Mouse (Mus musculus): Measurements from ENCODE around the gene Ambra1.

The Ambra1 gene

DNA sequence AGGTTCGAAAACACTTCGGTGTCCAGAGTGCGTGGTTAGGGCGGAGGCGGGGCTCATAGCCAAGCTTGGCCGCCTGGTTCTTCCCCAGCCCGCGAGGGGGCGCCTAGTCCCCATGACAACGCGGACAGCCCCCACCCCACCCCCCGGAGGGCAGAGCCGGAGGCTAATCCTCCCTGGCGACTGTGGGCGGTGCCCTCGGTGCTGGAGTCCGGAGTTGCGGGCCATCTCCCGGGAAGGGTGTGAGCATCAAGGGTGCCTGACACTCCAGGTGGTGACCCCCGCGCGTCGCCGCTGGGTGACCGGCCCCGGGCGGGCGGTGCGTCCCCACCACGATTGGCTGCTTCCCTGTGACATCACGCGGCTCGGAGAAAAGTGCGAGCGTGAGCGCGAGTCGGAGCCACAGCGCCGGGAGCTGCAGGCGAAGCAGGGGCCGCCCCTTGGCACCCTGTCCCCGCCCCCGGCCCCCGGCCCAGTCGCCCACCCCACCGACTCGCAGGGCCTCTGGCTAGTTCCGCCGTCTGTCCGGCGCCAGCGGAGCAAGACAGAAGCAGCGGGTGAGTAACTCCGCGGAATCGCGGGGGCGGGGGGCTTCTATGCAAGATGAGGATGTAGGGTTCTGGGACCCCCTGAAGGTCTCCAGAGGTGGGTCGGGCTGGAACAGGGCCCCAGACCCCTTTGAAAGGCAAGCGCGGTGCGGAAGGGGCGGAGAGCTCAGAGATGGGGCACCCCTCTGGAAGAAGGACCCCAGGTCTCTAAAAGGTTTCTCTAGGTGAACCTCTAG is 192.0 kb downstream of the Ambra1 start:
- no peak for DNase-seq

DNA sequence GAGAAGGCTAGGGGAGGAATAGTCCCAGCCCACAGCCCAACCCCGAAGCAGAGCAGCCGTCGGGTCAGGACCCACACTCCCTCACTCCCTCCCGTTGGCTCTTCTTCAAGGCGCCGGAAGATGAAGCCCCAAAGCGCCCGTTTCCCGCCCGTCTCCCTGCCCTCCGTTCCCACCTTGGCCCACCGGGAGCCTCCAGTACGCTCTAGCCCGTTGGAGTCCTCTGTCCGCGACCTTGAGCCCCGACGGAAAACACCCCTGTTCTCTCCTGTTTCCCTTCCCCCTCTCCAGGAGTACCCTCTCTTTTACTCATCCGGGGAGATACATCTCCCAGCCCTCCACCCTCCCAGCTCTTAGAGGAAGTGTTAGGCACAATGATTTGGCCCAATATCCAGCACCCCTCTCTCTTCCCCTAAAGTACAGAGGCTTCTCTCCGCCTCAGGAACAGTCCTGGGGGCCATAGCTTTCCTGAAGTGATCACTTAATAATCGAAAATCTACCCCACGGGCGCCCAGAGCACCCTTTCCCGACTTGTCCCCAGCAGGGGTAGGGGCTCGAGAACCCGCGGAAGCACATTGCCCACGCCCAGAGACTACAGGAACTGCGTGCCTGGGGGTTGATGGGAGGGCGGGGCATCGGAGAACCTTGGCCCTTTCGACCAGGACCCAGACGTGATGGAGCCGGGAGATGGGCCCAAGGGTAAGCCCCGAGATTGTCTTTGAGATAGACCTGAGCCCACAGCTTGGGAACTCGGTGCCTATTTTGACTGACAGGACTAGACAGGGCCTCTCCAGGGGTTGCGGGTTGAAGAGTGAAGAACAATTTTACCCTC is 192.9 kb downstream of the Ambra1 start:
- no peak for DNase-seq

DNA sequence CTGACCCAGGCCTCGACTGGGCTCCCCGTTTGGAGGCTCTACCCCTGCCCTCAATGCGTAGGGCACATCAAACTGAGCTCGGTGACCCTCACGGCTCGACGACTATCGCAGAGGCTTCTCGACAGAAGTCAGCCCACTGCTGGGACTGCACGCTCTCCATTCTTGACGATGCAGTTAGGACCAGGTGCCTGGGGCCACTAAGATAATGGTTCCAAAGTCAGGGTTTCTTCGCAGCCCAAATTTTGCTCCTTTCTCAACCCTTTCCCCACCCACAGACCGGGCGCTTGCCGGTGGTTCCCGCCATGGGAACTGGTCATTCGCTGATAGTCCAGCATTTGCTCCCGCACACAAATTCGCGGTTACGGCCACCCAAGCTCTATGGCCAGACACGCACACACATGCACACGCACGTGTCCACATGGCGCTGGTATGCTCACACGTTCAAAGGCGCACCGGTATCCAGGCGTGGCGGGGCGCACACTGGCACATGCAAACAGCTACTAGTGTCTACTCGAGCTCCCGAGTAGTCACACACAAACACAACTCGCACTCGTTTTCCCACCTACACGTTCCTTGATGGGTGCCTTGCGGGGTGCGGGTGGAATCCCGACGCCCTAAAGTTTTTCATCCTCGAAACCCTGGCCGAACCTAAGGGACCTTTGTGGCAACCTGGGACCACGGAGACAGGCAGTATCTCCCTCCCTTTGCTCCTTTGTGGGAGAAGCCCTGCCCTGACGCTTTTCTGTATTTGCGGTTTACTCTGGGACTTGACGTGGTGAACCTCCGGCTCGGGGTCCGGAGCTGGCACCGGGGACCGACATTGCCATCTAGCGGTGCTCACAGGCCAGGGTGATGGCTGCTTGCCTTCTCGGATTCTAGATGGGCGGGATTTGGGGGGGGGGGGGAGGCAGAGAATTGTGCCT is 193.7 kb downstream of the Ambra1 start:
- no peak for DNase-seq

DNA sequence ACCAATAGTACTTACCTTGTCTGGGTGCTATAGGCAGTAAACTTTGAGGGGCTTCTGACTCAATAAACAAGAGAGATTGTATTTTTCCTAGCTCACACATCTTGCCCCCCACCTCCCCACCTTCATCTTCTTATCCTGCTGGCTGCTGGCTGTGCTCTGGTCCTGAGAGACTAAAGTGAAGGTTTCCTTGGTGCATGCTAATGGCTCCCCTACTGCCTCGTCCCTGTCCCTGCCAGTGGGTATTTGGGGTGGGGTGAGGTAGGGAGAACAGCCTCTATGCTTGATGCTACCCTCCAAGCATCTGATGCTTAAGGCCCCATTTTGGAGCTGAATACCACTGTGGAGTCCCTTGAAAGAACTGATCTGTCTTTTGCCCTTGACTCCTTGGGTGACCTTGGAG is 194.8 kb downstream of the Ambra1 start:
- DNase-seq = no peak

DNA sequence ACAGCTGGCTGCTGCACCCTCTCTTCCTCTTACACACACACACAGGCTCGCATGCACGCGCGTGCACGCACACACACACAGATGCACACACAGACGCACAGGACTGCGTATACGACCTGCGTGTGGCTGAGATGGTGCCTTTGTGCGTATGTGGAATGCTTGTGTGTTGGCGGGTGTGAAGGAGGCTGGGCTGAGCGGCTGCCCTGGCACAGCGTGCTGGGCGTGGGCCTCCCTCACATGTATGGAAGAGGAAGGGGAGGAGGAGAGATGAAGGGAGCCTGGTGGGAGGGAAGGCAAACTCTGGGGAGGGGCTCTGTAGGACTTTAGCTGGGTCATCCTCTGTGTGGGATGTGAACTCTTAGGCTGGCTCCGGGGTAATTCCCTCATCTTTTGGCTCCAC is 195.5 kb downstream of the Ambra1 start:
- DNase-seq = no peak

DNA sequence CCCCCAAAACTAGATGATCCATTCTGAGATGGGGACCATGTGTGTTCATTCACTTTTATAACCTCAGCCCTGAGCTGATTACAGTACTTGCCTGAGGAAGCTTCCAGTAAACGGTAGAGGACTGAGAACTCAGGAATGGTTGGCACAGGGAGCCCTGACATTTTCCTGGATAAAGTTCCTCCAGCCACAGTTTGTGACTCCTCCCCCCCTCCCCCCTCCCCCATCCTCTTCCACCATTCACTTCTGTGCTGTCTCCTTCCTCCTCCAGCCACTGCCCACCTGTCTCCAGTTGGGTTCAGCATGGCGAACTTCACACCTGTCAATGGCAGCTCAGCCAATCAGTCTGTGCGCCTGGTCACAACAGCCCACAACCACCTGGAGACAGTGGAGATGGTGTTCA is 197.0 kb downstream of the Ambra1 start, which contains the start of gene Chrm4:
Gene Chrm4 (plus strand): TSS at position 301 of the 400 bp plus-strand sequence.
- no peak for DNase-seq

DNA sequence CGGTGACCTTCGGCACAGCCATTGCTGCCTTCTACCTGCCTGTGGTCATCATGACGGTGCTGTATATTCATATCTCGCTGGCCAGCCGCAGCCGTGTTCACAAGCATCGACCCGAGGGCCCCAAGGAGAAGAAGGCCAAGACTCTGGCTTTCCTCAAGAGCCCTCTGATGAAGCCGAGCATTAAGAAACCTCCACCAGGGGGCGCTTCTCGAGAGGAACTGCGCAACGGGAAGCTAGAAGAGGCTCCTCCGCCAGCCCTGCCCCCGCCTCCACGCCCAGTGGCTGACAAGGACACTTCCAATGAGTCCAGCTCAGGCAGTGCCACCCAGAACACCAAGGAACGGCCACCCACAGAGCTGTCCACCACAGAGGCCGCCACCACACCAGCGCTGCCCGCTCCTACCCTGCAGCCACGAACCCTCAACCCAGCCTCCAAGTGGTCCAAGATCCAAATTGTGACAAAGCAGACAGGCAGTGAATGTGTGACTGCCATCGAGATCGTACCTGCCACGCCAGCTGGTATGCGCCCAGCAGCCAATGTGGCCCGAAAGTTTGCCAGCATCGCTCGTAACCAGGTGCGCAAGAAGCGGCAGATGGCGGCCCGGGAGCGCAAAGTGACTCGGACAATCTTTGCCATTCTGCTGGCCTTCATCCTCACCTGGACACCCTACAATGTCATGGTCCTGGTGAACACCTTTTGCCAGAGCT is 198.0 kb downstream of the Ambra1 start:
- peak; percentile 86 for DNase-seq

DNA sequence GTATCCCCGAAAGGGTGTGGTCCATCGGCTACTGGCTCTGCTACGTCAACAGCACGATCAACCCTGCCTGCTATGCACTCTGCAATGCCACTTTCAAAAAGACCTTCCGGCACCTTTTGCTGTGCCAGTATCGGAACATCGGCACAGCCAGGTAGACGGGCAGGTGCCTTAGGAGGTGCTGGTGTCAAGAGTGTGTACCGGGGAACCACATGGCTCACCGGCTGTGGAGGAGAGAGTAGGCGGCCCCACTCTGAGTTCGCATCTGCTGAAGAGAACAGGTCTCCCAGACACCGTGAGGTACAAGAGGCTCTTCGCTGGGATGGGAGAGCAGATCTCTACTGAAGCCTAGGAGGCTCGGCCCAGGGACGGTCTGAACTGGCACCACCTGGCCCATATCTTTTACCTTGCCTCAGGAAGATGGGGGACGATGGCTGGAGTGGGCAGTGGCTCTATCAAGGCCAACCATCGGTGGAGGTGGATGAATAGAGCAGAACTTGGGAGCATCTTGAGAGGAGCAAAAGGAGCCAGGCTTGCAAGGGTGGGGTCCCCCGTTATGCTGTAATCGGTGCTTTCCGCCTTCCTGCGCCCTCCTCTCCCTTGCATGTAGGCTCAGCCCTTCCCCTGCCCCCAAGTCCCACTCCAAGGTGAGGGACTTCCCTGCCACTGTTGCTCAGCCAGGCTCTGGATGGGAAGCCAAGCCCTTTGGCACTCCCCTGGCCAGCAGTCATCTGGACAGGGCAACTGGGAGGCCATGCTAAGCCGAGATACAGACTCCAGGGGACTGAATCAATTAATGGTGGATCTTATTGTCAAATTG is 198.8 kb downstream of the Ambra1 start:
- DNase-seq = peak; percentile 68

DNA sequence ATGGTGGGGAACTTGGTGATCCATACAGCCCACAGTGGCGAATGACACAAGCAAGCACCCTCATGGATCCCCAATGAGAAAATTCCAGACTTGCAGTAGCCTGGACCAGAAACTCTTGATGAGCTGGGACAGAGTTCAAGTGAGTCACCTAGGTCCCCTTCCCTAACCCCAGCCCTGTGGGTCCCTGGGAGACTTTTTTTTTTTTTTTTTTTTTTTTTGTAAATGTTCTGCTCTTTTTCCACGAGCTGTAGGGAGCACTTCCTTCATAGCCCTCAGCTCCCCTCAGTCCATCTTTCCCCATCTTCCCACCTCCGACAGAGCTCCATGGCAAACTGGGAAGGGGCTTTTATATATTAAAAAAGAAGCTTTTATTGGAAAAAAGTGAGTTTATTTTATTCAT is 199.5 kb downstream of the Ambra1 start:
- DNase-seq = no peak

DNA sequence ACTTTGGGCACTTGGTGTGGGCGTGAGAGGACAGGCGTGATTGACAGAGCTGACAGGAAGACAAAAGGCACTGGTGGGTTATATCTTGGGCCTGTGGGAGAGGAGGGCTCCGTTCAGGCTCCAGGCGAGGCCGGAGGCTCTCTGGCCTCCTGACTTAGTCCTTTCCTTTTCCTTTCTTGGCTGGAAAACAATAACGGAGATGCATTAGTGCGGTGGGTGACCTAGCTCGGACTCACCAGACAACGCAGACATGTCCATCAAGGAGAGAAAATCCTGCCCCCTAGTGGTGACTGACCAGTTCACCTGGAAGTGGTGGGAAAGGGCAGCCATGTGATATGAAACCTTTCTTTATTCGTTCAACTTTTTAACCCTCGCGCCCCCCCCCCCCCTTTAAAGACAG is 200.0 kb downstream of the Ambra1 start:
- peak; percentile 72 for DNase-seq

DNA sequence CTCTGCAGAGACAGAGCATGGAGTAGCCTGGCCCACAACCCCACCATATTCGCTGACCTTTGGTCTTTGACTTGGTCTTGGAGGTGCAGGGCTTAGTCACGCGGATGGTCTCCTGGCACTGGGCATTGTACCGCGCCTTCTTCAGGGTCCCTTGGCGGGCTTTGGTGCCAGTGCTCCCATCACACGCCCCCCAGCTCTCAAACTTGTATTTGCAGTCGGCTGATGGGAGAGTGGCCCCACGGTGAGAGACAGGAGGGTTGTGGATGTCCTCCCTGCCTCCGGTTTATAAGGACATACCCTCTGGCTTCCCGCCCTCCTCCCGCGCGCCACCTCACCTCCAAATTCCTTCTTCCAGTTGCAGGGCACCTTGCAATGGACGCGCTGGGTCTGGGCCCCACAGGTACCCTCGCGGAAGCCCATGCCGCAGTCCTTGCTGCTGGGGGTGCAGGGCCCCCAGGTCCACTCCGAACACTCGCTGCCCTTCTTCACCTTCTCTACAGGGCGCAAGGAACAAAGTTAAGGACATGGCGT is 200.9 kb downstream of the Ambra1 start:
- DNase-seq = peak; percentile 33

DNA sequence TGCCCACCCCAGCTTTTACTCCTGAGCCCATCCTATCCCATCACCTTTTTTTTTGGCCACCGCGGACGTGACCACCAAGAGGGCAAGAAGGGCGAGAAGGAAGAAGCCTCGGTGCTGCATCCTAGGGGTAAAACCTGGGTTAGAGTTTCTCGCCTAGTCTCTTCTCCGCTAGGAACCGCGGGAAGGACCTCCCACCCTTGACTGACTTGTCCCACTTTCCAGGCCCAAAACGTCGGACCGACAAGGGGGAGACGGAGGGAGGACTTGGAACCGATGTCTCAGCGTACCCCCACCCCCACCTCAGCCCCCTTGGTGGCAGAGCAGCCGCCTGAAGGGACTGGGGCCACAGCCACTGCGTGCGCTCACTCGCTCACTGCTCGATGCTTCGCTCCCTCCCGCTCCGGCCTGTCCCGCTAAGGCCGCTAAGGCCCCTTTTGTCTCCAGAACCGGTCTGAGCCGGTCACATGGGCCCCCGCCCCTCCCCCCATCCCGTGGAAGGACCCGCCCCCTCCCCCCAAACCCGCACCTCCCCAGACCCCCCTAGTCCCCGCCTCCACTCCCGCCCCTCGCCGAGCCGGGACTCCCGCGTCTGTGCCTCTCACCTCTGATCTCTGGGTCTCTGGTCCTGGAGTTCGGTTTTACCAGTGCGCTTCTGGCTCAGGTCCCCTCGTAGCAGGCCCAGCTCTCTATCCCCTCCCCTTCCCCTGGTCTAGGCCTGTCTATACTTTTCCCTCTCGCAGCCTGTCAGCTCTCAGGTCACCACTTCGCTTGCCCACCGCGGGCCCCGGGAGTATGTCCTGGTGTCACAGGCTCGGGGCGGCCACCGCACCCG is 201.6 kb downstream of the Ambra1 start:
- DNase-seq = peak; percentile 39

DNA sequence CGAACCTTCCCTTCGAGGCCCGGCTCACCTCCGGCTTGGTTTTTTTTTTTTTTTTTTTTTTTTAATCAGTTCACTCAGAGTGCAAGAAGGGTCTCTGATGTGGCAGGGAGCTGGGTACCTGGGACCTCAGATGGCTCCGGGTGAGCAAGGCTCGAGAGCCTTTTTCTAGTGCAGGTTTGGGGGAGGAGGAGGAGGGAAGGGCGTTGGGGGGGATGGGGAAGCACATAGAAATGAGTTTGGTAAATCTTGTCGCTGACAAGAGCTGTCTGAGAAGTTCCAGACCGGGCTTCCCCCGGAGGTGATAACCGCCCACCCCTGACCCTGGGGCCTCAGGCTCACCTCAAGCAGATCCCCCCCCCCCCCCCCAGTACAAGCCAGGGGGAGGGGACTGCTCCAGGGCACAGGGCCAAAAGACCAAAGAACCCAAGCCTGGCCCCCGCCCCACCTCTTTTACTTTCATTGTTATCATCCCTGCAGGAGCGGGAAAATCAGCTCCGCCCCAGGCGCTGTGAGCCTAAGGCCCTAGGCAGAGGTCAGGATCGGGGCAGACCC is 202.3 kb downstream of the Ambra1 start, which contains the start of gene Mdk:
Gene Mdk (minus strand): TSS at position 138 of the 552 bp plus-strand sequence.
- peak; percentile 29 for DNase-seq

DNA sequence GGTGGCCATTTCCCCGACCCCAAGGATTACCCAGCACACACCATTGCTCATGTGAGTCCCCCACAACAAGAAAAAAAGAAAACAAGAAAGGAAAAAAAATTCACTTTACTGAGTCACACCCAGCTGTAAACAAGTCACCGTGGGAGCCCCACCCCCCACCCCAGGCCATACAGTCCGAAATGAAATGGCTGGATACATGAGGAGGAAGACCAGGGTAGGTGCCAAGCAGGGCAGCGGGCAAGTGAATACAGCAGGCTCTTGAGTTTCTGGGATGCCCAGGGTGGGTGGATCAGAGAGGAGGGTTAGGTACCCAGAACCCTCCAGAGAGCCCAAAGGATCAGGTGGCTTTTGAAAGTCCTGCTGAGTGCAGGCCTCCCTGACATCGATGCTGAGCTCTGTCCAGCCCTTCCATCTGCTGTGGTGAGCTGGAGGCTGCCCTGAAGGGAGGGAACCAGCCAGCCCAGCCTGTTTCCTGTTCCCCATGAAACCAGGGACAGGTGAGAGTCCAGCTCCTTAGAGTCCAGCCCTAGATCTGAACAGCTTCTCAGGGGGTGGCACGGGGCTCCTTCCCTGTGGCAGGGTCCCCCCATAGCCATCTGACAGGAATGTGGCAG is 202.9 kb downstream of the Ambra1 start:
- peak; percentile 66 for DNase-seq

DNA sequence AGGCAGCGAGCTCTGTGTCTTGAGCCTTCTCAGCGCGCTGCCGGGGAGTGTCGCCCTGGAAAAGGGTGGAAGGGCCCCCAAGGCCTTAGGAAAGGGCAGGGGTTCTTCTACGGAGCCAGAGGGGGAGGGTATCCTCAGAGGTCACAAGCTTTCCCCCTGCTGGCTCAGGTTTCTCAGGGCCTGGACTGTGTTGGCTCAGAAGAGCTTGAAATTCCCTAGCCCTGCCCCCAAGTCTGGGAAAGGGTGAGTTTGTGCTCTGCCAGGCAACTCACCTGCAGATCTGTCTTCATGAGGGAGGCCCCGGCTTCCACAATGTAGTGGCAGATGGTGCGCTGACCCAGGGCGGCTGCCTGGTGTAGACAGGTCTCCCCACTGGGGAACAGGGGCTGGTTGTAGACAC is 203.5 kb downstream of the Ambra1 start:
- DNase-seq = peak; percentile 76

DNA sequence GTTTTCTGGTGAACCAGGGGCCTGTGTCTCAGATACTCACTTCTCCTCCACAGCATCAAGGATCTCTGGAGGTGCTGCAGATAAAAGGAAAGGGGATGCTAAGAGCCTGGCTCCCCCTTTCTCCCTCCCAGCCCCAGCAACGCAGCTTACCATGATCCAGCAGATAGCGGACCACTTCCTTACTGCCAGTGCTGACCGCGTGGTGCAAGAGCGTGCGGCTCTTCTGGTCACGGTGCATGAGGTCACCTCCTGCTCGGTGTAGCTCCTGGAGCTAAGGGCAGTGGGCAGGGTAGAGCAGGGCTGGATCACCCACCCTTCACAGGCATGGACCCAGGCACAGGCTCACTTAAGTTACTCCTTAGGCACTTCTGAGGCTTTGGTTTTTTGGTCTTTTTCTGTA is 204.1 kb downstream of the Ambra1 start:
- DNase-seq = no peak

DNA sequence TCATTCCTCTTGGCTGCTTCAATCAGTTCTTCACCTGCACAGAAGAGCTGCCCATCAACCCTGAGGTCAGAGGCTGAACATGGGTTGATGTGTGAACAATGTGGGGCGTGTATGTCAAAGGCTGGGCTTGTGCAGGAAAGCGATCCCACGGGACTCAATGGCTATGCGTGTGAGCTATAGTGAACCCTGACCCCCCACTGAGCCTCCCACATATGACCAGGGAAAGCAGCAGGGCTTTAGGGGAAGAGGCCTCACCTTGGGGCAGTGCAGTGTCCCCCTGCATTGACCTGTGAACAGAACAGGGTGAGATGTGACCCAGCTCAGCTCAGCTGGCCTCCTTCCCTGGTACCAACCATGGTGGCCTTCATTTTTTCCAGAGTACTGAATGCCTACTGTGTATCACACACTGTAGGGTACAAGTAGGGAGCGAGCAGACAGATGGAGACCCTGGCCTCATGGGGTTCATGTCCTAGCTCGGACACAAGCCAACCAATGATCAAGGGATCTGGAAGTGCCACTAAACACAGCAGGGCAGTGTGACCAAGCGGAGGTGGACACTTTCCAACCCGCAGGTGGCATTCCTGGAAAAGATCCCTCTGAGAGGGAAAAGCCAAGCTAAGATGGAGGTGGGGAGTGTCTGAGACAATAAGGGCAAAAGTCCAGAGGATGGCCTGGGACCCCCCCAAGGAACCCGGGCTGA is 205.0 kb downstream of the Ambra1 start:
- peak; percentile 62 for DNase-seq

DNA sequence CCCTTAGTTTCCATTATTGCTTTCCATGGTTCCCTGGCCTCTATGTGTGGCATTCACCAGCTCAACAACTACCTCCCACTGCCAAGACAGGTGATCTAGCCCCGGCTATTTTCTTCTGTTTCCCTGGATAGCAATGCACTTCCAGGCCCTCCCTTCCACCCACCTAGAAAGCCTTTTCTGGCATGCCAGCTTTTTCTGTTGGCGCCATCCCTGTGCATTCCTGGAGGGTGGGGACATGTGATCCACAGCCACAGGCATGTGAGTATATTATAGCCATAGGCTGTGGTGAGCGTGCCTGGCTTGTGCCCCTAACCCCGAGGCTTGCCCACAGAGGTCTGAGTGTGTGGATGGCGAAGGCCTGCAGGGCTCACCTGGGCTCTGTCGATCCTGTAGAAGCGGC is 206.2 kb downstream of the Ambra1 start:
- DNase-seq = peak; percentile 24
